Mouse (Mus musculus) lung, postnatal 25 days (tissue): ENCODE measurements around the gene Arpc5.
"Not testable (repeated sequence)": the region's sequence is repeated elsewhere in the genome, so short reads cannot be mapped to it uniquely, and the experiment has no call there.

Experiments
- DNase-seq: peaks from one replicate; pipeline ENCODE4 v3.0.0; 2022; ENCODE audit warnings: low spot score

The Arpc5 gene

GRCm38 (mm10) chr1:152779071-152779737, 12.9 kb downstream of the Arpc5 start:
- DNase-seq, result peak; percentile 75

- no peak for DNase-seq
Measured at GRCm38 (mm10) chr1:152784620-152785019, 18.3 kb downstream of the Arpc5 start.

GRCm38 (mm10) chr1:152785446-152785845, 19.1 kb downstream of the Arpc5 start:
- DNase-seq, result not testable (repeated sequence)

- DNase-seq, result no peak
Measured at GRCm38 (mm10) chr1:152786953-152787352, 20.6 kb downstream of the Arpc5 start.

GRCm38 (mm10) chr1:152788121-152788660, 21.8 kb downstream of the Arpc5 start:
- DNase-seq, result no peak

- no peak for DNase-seq
Measured at GRCm38 (mm10) chr1:152790254-152790653, 23.9 kb downstream of the Arpc5 start.

- no peak for DNase-seq
Measured at GRCm38 (mm10) chr1:152790821-152791220, 24.5 kb downstream of the Arpc5 start.

GRCm38 (mm10) chr1:152791269-152791668, 24.9 kb downstream of the Arpc5 start:
- DNase-seq, result no peak

GRCm38 (mm10) chr1:152792736-152793494, 26.6 kb downstream of the Arpc5 start:
- DNase-seq, result no peak

GRCm38 (mm10) chr1:152793495-152794130, 27.3 kb downstream of the Arpc5 start:
- DNase-seq, result no peak

- DNase-seq, result no peak
Measured at GRCm38 (mm10) chr1:152795688-152796255, 29.4 kb downstream of the Arpc5 start.

- DNase-seq, result no peak
Measured at GRCm38 (mm10) chr1:152796683-152797263, 30.4 kb downstream of the Arpc5 start.

- peak; percentile 71 for DNase-seq
Measured at GRCm38 (mm10) chr1:152798125-152798524, 31.8 kb downstream of the Arpc5 start.

GRCm38 (mm10) chr1:152799897-152800296, 33.6 kb downstream of the Arpc5 start, which contains the start of gene Ncf2:
Gene Ncf2, plus strand, starts transcription at chr1:152800194.
- no peak for DNase-seq

GRCm38 (mm10) chr1:152800633-152801176, 34.4 kb downstream of the Arpc5 start:
- no peak for DNase-seq

GRCm38 (mm10) chr1:152804907-152805306, 38.6 kb downstream of the Arpc5 start:
- no peak for DNase-seq

GRCm38 (mm10) chr1:152807619-152808391, 41.5 kb downstream of the Arpc5 start:
- DNase-seq, result peak; percentile 57

GRCm38 (mm10) chr1:152808392-152808680, 42.0 kb downstream of the Arpc5 start:
- DNase-seq, result no peak

- no peak for DNase-seq
Measured at GRCm38 (mm10) chr1:152809541-152810252, 43.4 kb downstream of the Arpc5 start.
